Mouse (Mus musculus): ENCODE data around the gene Gcgr. TPM values are rescaled to one million over a fixed set of nuclear protein-coding genes. Genes with fewer than 3 reads are reported as not detected.

Gcgr gene
- total RNA-seq (2012; rRNA removed) (not detected in 2 replicates), polyA plus RNA-seq (2012; ENCODE audit: insufficient read depth in 1 of 2, insufficient read length in 2 of 2, low read depth in 1 of 2, low replicate concordance in 2 of 2, missing spikeins in 1 of 2) (not detected)

- Histone ChIP-seq H3K27ac (ENCODE audit: control insufficient read depth, low read depth, low read length) (no peak within 1 kb of the TSS), H3K9ac (ENCODE audit: control insufficient read depth, low read depth, low read length, poor library complexity, severe bottlenecking) (no peak within 1 kb of the TSS), H3K4me3 (ENCODE audit: control insufficient read depth in 1 of 2, insufficient read depth in 1 of 2, low read depth in 2 of 2, low read length in 2 of 2) (no peak within 1 kb of the TSS), H3K79me2 (ENCODE audit: control insufficient read depth, insufficient read depth, low read length, poor library complexity) (no peaks in the 10 kb centered on the region), H3K4me1 (ENCODE audit: control insufficient read depth in 1 of 2, insufficient read depth in 2 of 2, low read length in 2 of 2) (peaks cover 4 to 24% of the 10 kb centered on the region in 2 experiments), H3K36me3 (ENCODE audit: control insufficient read depth in 1 of 2, insufficient read depth in 2 of 2, low read length in 2 of 2) (peaks cover 0 to 15% of the 10 kb centered on the region in 2 experiments; a peak in 2 of 4 replicates), H3K27me3 (ENCODE audit: control insufficient read depth in 1 of 2, insufficient read depth in 2 of 2, low read length in 2 of 2) (peaks cover 5 to 10% of the 10 kb centered on the region in 2 experiments; a peak in 2 of 4 replicates), H3K9me3 (replicated peaks; ENCODE audit: insufficient read depth, low read length) (no peaks in the 10 kb centered on the region)
- no peak for DNase-seq (ENCODE audit: low read depth, low spot score)
- TF ChIP-seq ELF1 (IDR thresholded peaks at IDR 0.05; ENCODE audit: low read depth, low read length) = no peak
- TF ChIP-seq SMC3 (IDR thresholded peaks at IDR 0.05; ENCODE audit: low read depth, low read length) = no peak
- no peak for TF ChIP-seq GATA1 (IDR thresholded peaks at IDR 0.05; ENCODE audit: low read depth, low read length)
- no peak for TF ChIP-seq ETS1 (IDR thresholded peaks at IDR 0.05; ENCODE audit: low read depth, low read length)
- no peak for TF ChIP-seq ZNF384 (IDR thresholded peaks at IDR 0.05; ENCODE audit: low read depth, low read length)
- TF ChIP-seq ZMIZ1 (IDR thresholded peaks at IDR 0.05; ENCODE audit: low read depth, low read length) = no peak
- no peak for TF ChIP-seq GABPA (IDR thresholded peaks at IDR 0.05; ENCODE audit: low read depth, low read length)
- no peak for TF ChIP-seq POLR2AphosphoS2 (IDR thresholded peaks at IDR 0.05; ENCODE audit: low read length)
- TF ChIP-seq USF2 (IDR thresholded peaks at IDR 0.05; ENCODE audit: borderline replicate concordance in 1 of 2, insufficient read depth in 1 of 2, low read depth in 1 of 2, low read length in 2 of 2) = no peak
- TF ChIP-seq NRF1 (IDR thresholded peaks at IDR 0.05; ENCODE audit: insufficient read depth, low read depth, low read length, poor library complexity, severe bottlenecking) = no peak
- TF ChIP-seq POLR2A (IDR thresholded peaks at IDR 0.05; ENCODE audit: control insufficient read depth in 1 of 2, insufficient read depth in 1 of 2, low read depth in 1 of 2, low read length in 2 of 2, poor library complexity in 1 of 2) = no peak
- TF ChIP-seq ZKSCAN1 (IDR thresholded peaks at IDR 0.05; ENCODE audit: low read depth, low read length) = no peak
Measured at GRCm38 (mm10) chr11:120530085-120530964, at the start of gene Gcgr. Gene Gcgr, plus strand, starts transcription at chr11:120530699.

- H3K9me3 ChIP-seq (replicated peaks; ENCODE audit: insufficient read depth, low read length) = no peaks in the 10 kb centered on the region
- H3K36me3 ChIP-seq (ENCODE audit: control insufficient read depth in 1 of 2, insufficient read depth in 2 of 2, low read length in 2 of 2) = peaks cover 7 to 10% of the 10 kb centered on the region in 2 experiments
- peak overlapping the region; percentile 86 for H3K9ac ChIP-seq (ENCODE audit: control insufficient read depth, low read depth, low read length, poor library complexity, severe bottlenecking)
- peak overlapping the region; percentile 73 for H3K27ac ChIP-seq (ENCODE audit: control insufficient read depth, low read depth, low read length)
- DNase-seq (ENCODE audit: low read depth, low spot score) = no peak
- peak overlapping the region; percentile 57 to 73; a peak in 3 of 4 replicates for H3K4me3 ChIP-seq (ENCODE audit: control insufficient read depth in 1 of 2, insufficient read depth in 1 of 2, low read depth in 2 of 2, low read length in 2 of 2)
- no peaks in the 10 kb centered on the region for H3K27me3 ChIP-seq (ENCODE audit: control insufficient read depth in 1 of 2, insufficient read depth in 2 of 2, low read length in 2 of 2)
- no peak for TF ChIP-seq GATA1 (IDR thresholded peaks at IDR 0.05; ENCODE audit: low read depth, low read length)
- TF ChIP-seq TAL1 (IDR thresholded peaks at IDR 0.05; ENCODE audit: low read length) = no peak
- no peak for TF ChIP-seq GABPA (IDR thresholded peaks at IDR 0.05; ENCODE audit: low read depth, low read length)
- TF ChIP-seq MYC (IDR thresholded peaks at IDR 0.05; ENCODE audit: low read depth, low read length) = no peak
- peaks cover 30% of the 10 kb centered on the region for H3K79me2 ChIP-seq (ENCODE audit: control insufficient read depth, insufficient read depth, low read length, poor library complexity)
- H3K4me1 ChIP-seq (ENCODE audit: control insufficient read depth in 1 of 2, insufficient read depth in 2 of 2, low read length in 2 of 2) = peaks cover 3 to 12% of the 10 kb centered on the region in 2 experiments; a peak in 3 of 4 replicates
Measured at GRCm38 (mm10) chr11:120483448-120483934, 47.0 kb upstream of the Gcgr start.

Data from MEL (cell line).